Mouse (Mus musculus): ENCODE results near the gene Cxcl17.

GRCm38 (mm10) chr7:25392851-25393250, 19.8 kb downstream of the Cxcl17 start:
- TF ChIP-seq CTCF (IDR thresholded peaks at IDR 0.05) (no peak), EP300 (IDR thresholded peaks at IDR 0.05) (no peak)

All from lung, postnatal 0 days (tissue).